Mouse (Mus musculus) lung, embryonic 15.5 days (tissue): Measurements from ENCODE around the gene Ccdc181. TPM values are rescaled to one million over a fixed set of nuclear protein-coding genes. Genes with fewer than 3 reads are reported as not detected.

Source experiments
- ATAC-seq: fragments of 200-750 bp; cut with Nextera tagmentation; 2 replicates; pipeline ENCODE4 v1.8.0; 2017; ENCODE audit warnings: moderate number of reproducible peaks, borderline replicate concordance; ENCODE audit not compliant: low FRiP score, low TSS enrichment; ENCODE audit errors: extremely low read depth
- H3K27ac ChIP-seq: fragments of 300-500 bp; sonication (generic); 2 replicates; pipeline ENCODE4 v1.5.1; 2015; ENCODE audit warnings: moderate library complexity, mild to moderate bottlenecking, inconsistent platforms
- H3K27me3 ChIP-seq: fragments of 300-500 bp; sonication (generic); 2 replicates; pipeline ENCODE4 v1.6.1; 2015; ENCODE audit warnings: inconsistent platforms
- H3K36me3 ChIP-seq: fragments of 300-500 bp; sonication (generic); 2 replicates; pipeline ENCODE4 v1.6.1; 2015; ENCODE audit warnings: inconsistent platforms
- H3K4me1 ChIP-seq: fragments of 300-500 bp; sonication (generic); 2 replicates; pipeline ENCODE4 v1.6.1; 2015; ENCODE audit warnings: inconsistent platforms
- H3K4me2 ChIP-seq: fragments of 300-500 bp; sonication (generic); 2 replicates; pipeline ENCODE4 v1.6.1; 2015; ENCODE audit warnings: inconsistent platforms, mild to moderate bottlenecking, moderate library complexity
- H3K4me3 ChIP-seq: fragments of 300-500 bp; sonication (generic); 2 replicates; pipeline ENCODE4 v1.5.1; 2015; ENCODE audit warnings: mild to moderate bottlenecking, inconsistent platforms
- H3K9ac ChIP-seq: fragments of 300-500 bp; sonication (generic); 2 replicates; pipeline ENCODE4 v1.6.1; 2015; ENCODE audit warnings: inconsistent platforms
- H3K9me3 ChIP-seq: fragments of 300-500 bp; sonication (generic); 2 replicates; pipeline ENCODE4 v1.6.1; 2016; ENCODE audit warnings: inconsistent platforms
- WGBS: fragments of 180-500 bp; shearing (Covaris S2); methylation state at CpG from one replicate; pipeline ENCODE4 v1.1.7; 2015; 5-methylcytosine and 5-hydroxymethylcytosine counted together
- polyA plus RNA-seq: library from polyadenylated mRNA; unstranded; fragments of >200 nt; fragmentation: Nextera tagmentation; extraction: Ambion mirVana; gene quantifications from 2 replicates; pipeline ENCODE4 v1.2.1, GENCODE M21; 2015

The Ccdc181 gene
- polyA plus RNA-seq, 1 experiment from 2014 or later: 8.3 TPM

GRCm38 (mm10) chr1:164319542-164320140 lies 44.3 kb downstream of the Ccdc181 start:
- Histone ChIP-seq H3K36me3 (no peaks in the 10 kb centered on the region), H3K9ac (no peak overlapping the region), H3K4me3 (no peak overlapping the region), H3K9me3 (no peaks in the 10 kb centered on the region), H3K4me2 (peak overlapping the region; percentile 9; the same call in 1 of the 2 replicates), H3K4me1 (peaks cover 14% of the 10 kb centered on the region; the same call in 1 of the 2 replicates), H3K27me3 (no peaks in the 10 kb centered on the region), H3K27ac (no peak overlapping the region)
- WGBS: 33% methylated on average over 14 of the region's 14 CpGs
- ATAC-seq: peak; percentile 47; the same call in 1 of the 2 replicates

GRCm38 (mm10) chr1:164320731-164321130 lies 45.3 kb downstream of the Ccdc181 start:
- Histone ChIP-seq H3K4me3 (no peak overlapping the region), H3K9me3 (no peaks in the 10 kb centered on the region), H3K4me1 (peaks cover 14% of the 10 kb centered on the region; the same call in 1 of the 2 replicates), H3K4me2 (no peak overlapping the region), H3K27me3 (no peaks in the 10 kb centered on the region), H3K27ac (no peak overlapping the region), H3K36me3 (no peaks in the 10 kb centered on the region), H3K9ac (no peak overlapping the region)
- no peak for ATAC-seq
- WGBS: 49% methylated on average over 5 of the region's 5 CpGs

- H3K27ac ChIP-seq: no peak overlapping the region; the same call in 1 of the 2 replicates
- H3K4me1 ChIP-seq: peaks cover 14% of the 10 kb centered on the region; the same call in 1 of the 2 replicates
- H3K9ac ChIP-seq: no peak overlapping the region
- no peak overlapping the region for H3K4me3 ChIP-seq
- 70% methylated on average over 10 of the region's 10 CpGs for WGBS
- H3K27me3 ChIP-seq: no peaks in the 10 kb centered on the region
- no peak overlapping the region for H3K4me2 ChIP-seq
- ATAC-seq: no peak
- no peaks in the 10 kb centered on the region for H3K9me3 ChIP-seq
- no peaks in the 10 kb centered on the region for H3K36me3 ChIP-seq
Measured at GRCm38 (mm10) chr1:164321408-164321807, 46.0 kb downstream of the Ccdc181 start.

DNA sequence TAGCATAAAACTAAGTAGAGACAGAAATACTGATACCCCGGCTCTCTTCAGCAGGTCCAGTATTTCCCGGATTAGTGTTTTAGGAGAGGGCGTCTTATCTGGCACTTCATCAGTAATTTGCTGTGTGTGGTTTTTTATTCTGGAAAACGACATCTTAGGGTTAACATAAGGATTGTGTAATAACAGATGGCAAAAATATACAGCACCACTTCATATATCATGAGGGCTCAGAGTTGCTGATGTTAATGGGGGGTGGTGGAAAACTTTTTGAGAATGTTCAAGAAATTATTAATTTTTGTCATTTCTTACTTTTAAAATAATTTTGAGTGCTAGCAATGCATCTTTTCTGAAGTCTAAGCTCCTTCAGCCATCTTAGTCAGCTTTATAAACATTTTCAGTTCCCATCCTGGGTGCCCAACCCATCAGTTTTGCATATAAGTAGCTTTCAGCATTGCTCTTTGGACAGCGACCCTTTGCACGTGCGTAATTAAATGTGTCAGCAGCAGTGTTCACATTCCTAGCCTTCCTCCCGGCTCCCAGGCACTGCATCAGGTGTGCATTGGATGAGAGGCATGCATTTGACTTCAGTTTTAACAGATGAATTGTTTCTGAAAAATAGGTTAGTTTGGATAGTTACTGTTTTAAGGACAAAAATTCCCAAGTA lies 47.7 kb downstream of the Ccdc181 start:
- no peak overlapping the region for H3K27ac ChIP-seq
- no peak for ATAC-seq
- H3K4me3 ChIP-seq: no peak overlapping the region
- H3K9me3 ChIP-seq: no peaks in the 10 kb centered on the region
- no peaks in the 10 kb centered on the region for H3K36me3 ChIP-seq
- no peaks in the 10 kb centered on the region for H3K27me3 ChIP-seq
- H3K4me1 ChIP-seq: peaks cover 25% of the 10 kb centered on the region; the same call in 1 of the 2 replicates
- no peak overlapping the region for H3K9ac ChIP-seq
- H3K4me2 ChIP-seq: no peak overlapping the region
- WGBS: 45% methylated on average over 8 of the region's 8 CpGs

DNA sequence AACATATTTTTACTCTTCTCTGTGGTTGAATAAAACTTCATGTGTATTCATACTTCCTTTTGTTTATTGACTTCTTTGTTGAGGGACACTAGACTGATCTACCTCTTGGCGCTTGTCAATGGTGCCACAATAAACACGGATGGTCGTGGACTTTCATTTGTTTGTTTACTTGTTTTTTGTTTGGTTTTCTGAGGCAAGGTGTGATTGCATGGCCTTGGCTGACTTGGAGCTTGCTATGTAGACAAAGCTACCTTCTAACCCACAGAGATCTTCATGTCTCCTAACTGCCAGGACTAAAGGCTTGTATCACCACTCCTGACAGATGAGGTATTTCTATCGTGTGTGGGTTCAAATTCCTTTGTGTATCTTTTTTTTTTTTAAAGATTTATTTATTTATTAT lies 48.8 kb downstream of the Ccdc181 start:
- Histone ChIP-seq H3K9ac (no peak overlapping the region), H3K4me3 (no peak overlapping the region), H3K27me3 (no peaks in the 10 kb centered on the region), H3K9me3 (no peaks in the 10 kb centered on the region), H3K4me1 (peaks cover 25% of the 10 kb centered on the region; the same call in 1 of the 2 replicates), H3K27ac (no peak overlapping the region), H3K36me3 (no peaks in the 10 kb centered on the region), H3K4me2 (no peak overlapping the region)
- no peak for ATAC-seq
- 74% methylated on average over 4 of the region's 4 CpGs for WGBS

DNA sequence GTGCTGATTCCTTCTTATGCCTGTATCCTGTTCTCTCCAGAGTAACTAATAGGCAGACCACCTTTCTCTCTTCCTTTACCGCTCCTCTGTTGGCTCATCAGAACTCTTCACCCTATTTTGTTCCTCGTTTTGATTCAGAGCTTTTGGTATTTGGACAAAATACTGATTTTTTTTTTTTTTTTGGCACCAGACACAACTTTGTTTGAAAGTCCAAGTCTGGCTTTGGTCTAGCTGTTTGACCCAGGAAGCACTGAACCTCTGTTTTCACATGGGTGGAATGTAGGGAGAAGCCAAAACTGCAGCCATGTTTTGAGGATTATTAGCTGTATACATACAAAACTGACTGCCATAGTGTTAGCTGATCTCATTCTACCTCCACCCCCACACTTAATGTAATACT lies 49.5 kb downstream of the Ccdc181 start:
- Histone ChIP-seq H3K9ac (no peak overlapping the region), H3K36me3 (no peaks in the 10 kb centered on the region), H3K4me2 (no peak overlapping the region), H3K9me3 (no peaks in the 10 kb centered on the region), H3K27me3 (no peaks in the 10 kb centered on the region), H3K4me3 (no peak overlapping the region), H3K27ac (no peak overlapping the region), H3K4me1 (peaks cover 20% of the 10 kb centered on the region; the same call in 1 of the 2 replicates)
- ATAC-seq: no peak
- WGBS: 54% methylated on average over 2 of the region's 2 CpGs

DNA sequence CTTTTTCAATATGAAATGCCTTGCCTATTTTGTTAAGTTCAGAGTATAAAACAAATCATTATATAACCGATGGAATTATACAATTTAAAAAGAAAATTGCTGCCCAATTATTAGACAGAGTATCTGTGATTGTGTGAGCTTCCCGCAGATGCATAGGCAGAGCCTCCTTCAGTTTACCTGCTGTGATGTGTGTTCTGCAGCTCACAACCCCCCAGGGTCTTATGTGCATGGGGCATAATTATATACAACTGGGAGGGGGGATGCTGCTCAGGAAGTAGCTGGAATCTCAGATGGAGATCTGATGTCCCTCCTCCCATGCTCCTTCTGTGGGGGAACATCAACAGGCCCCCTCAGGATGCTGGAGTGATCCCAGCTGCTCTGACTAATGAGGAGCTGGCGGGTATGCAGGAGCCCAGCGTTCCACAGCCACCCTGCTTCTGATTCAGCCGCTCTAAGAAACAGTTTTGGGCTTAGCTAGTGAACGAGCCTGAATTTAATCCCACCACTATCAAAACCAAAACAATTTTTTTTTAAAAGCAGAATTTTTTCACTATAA lies 51.3 kb downstream of the Ccdc181 start:
- Histone ChIP-seq H3K36me3 (no peaks in the 10 kb centered on the region), H3K4me3 (no peak overlapping the region), H3K27ac (no peak overlapping the region), H3K27me3 (no peaks in the 10 kb centered on the region), H3K9ac (no peak overlapping the region), H3K9me3 (no peaks in the 10 kb centered on the region), H3K4me2 (no peak overlapping the region), H3K4me1 (peaks cover 11% of the 10 kb centered on the region; the same call in 1 of the 2 replicates)
- WGBS: 47% methylated on average over 6 of the region's 6 CpGs
- peak; percentile 78; the same call in 1 of the 2 replicates for ATAC-seq

- H3K36me3 ChIP-seq: no peaks in the 10 kb centered on the region
- no peak overlapping the region for H3K9ac ChIP-seq
- ATAC-seq: no peak
- H3K4me1 ChIP-seq: peaks cover 11% of the 10 kb centered on the region; the same call in 1 of the 2 replicates
- 49% methylated on average over 7 of the region's 7 CpGs for WGBS
- H3K27ac ChIP-seq: no peak overlapping the region
- H3K4me3 ChIP-seq: no peak overlapping the region
- H3K4me2 ChIP-seq: no peak overlapping the region
- no peaks in the 10 kb centered on the region for H3K9me3 ChIP-seq
- H3K27me3 ChIP-seq: no peaks in the 10 kb centered on the region
Measured at GRCm38 (mm10) chr1:164327764-164328163, 52.4 kb downstream of the Ccdc181 start.

GRCm38 (mm10) chr1:164332559-164332958 lies 57.2 kb downstream of the Ccdc181 start:
- 0 out of 2 replicates have a peak, but pooled peaks cover 8% of the 10 kb centered on the region for H3K36me3 ChIP-seq
- no peak overlapping the region for H3K27ac ChIP-seq
- ATAC-seq: no peak
- no peak overlapping the region for H3K4me2 ChIP-seq
- no peaks in the 10 kb centered on the region for H3K27me3 ChIP-seq
- 0 out of 2 replicates have a peak, but pooled peaks cover 3% of the 10 kb centered on the region for H3K4me1 ChIP-seq
- WGBS: 86% methylated on average over 11 of the region's 11 CpGs
- H3K4me3 ChIP-seq: no peak overlapping the region
- no peaks in the 10 kb centered on the region for H3K9me3 ChIP-seq
- H3K9ac ChIP-seq: no peak overlapping the region

DNA sequence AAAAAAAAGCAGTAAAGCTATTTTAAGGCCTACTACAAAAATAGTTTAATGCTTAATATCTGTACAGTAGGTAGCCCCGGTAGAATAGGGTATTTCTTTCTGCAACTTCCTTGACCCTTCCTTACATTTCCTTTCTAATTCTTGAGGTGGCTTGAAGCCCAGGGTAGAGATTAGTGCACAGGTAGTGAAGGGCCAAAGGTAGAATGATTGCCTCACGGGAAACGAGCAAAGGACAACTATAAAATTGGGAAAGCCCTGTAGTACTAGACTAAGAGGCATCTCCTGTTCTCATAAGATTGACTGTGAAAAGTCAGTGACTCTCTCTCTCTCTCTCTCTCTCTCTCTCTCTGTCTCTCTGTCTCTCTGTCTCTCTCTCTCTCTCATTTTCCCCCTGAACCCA lies 60.0 kb downstream of the Ccdc181 start:
- Histone ChIP-seq H3K4me2 (no peak overlapping the region), H3K9ac (no peak overlapping the region), H3K9me3 (no peaks in the 10 kb centered on the region), H3K4me3 (no peak overlapping the region), H3K27me3 (no peaks in the 10 kb centered on the region), H3K36me3 (0 out of 2 replicates have a peak, but pooled peaks cover 8% of the 10 kb centered on the region), H3K4me1 (no peaks in the 10 kb centered on the region), H3K27ac (no peak overlapping the region)
- WGBS: 90% methylated on average over 3 of the region's 3 CpGs
- ATAC-seq: no peak

DNA sequence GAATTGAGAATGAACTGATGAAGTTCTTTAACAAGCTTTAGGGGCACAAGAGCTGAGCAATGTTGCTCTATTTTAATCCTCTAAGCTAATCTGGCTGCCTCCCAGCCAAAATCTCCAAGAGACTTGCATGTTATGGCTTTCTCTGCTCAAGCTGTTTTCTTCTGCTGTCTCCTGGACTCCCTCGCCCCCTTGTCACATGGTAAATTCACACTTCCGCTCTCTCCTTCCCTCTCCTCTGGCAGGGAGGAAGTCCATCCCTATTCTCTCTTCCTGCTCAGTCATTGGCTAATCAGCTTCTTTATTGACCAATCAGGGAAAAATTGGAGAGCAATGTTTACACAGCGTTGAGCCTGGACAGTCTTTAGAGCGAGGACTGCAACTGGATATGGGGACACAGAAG lies 60.5 kb downstream of the Ccdc181 start:
- no peaks in the 10 kb centered on the region for H3K27me3 ChIP-seq
- 81% methylated on average over 4 of the region's 4 CpGs for WGBS
- H3K27ac ChIP-seq: no peak overlapping the region
- H3K4me3 ChIP-seq: no peak overlapping the region
- H3K4me1 ChIP-seq: no peaks in the 10 kb centered on the region
- no peak for ATAC-seq
- H3K36me3 ChIP-seq: 0 out of 2 replicates have a peak, but pooled peaks cover 8% of the 10 kb centered on the region
- H3K4me2 ChIP-seq: no peak overlapping the region
- H3K9ac ChIP-seq: no peak overlapping the region
- H3K9me3 ChIP-seq: no peaks in the 10 kb centered on the region
